Comparison of ENCODE assay signal across 8 mouse cellular contexts in the genomic region with DNA sequence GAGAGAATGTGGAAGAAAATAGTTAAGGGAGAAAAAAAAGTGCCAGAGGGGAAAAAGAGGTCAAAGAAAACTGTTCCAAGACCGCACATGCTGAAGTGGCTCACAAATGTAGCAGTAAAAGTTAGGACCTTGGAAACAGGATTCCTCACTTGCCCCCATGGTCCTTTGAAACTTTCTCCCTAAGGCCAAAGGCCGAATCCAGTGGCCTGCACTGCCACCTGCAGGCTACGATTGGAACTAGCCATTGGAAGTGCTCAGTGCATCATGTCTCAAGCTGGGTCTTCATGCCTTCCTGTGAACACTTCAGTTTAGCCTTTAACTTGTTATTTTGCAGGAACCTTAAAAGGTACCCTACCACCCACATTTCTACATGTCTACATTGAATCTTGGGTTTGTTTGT. TPM values are rescaled to one million over a fixed set of nuclear protein-coding genes. Genes with fewer than 3 reads are reported as not detected.
DNase-seq lines count a peak whose midpoint lies in the region; ATAC-seq lines count a peak whose summit lies in the region.

No protein-coding gene starts in this region.

- H3K4me3 ChIP-seq in lung, embryonic 16.5 days (ENCODE audit: low read length) = no peak overlapping the region

- no peaks in the 10 kb centered on the region; the same call in 1 of the 2 replicates for H3K4me1 ChIP-seq in lung, embryonic 16.5 days (replicated peaks; ENCODE audit: control insufficient read depth, insufficient read depth, low read length)

- DNase-seq in 3134 (ENCODE audit: extremely low read depth, insufficient read length, low spot score) = peak; percentile 10
- DNase-seq in CD4-positive, CD25-positive, alpha-beta regulatory T cell, adult 2 months (ENCODE audit: low read depth, low spot score) = peak; percentile 74
- peak; percentile 57 for DNase-seq in brain, adult 2 months (ENCODE audit: low read depth, low spot score)
- peak; percentile 6 to 68 for DNase-seq in frontal cortex, postnatal 14 days (ENCODE audit: low spot score in 2 of 2)
- peak; percentile 43 to 87 for DNase-seq in kidney, postnatal 36 days
- peak; percentile 57 for DNase-seq in right cerebral cortex, postnatal 25 days
- peak; percentile 74 for DNase-seq in urinary bladder, postnatal 25 days (ENCODE audit: low spot score)

- H3K36me3 ChIP-seq in lung, embryonic 16.5 days (ENCODE audit: control insufficient read depth, insufficient read depth, low read length) = no peaks in the 10 kb centered on the region

- ATAC-seq in lung, embryonic 16.5 days (ENCODE audit: low read depth) = peak; percentile 36; the same call in 1 of the 2 replicates

- 8% methylated on average over 3 of the region's 3 CpGs for WGBS in lung, embryonic 16.5 days

- H3K27me3 ChIP-seq in lung, embryonic 16.5 days (ENCODE audit: control insufficient read depth, insufficient read depth, low read depth, low read length) = no peaks in the 10 kb centered on the region

- H3K9me3 ChIP-seq in lung, embryonic 16.5 days (ENCODE audit: control insufficient read depth, low read length) = no peaks in the 10 kb centered on the region

- H3K27ac ChIP-seq in lung, embryonic 16.5 days (ENCODE audit: low read length) = no peak overlapping the region

- H3K9ac ChIP-seq in lung, embryonic 16.5 days (ENCODE audit: low read length) = no peak overlapping the region

- H3K4me2 ChIP-seq in lung, embryonic 16.5 days (ENCODE audit: low read depth, low read length) = no peak overlapping the region

RNA-seq across cellular contexts. Expression of a gene that starts 56.3 kb away (rescaled TPM):
- 4.4 and 4.6 TPM in 2 replicates for polyA plus RNA-seq in lung, embryonic 16.5 days (2015; fragmentation: Nextera tagmentation; extraction: Ambion mirVana)

Comparison
In these comparisons a context has a peak if more than half of its experiments do, and no peak if none do; other contexts are left out.
1. DNase-seq: peak in every context shown above with its lines; median percentile 74 in CD4-positive, CD25-positive, alpha-beta regulatory T cell, adult 2 months; 74 in urinary bladder, postnatal 25 days; 65 in kidney, postnatal 36 days; 57 in brain, adult 2 months; 57 in right cerebral cortex, postnatal 25 days; 37 in frontal cortex, postnatal 14 days; 10 in 3134.